Mouse (Mus musculus) adrenal gland, adult 18-20 months (tissue): ENCODE measurements around the gene Numb. TPM values are rescaled to one million over a fixed set of nuclear protein-coding genes. Genes with fewer than 3 reads are reported as not detected.

Source experiments
- DNase-seq, 2 experiments: peaks; one replicate each; pipeline ENCODE4 v3.0.0; 2021 to 2022; ENCODE audit warnings: low spot score in 2 of 2
- total RNA-seq, 2 experiments: library from RNA; stranded (reverse); gene quantifications; 1 replicate in 1 of 2; 2 replicates in 1 of 2; pipeline ENCODE4 v1.2.3; 2021

The Numb gene
- total RNA-seq, 2 experiments from 2014 or later = 51.9 to 57.5 TPM

DNA sequence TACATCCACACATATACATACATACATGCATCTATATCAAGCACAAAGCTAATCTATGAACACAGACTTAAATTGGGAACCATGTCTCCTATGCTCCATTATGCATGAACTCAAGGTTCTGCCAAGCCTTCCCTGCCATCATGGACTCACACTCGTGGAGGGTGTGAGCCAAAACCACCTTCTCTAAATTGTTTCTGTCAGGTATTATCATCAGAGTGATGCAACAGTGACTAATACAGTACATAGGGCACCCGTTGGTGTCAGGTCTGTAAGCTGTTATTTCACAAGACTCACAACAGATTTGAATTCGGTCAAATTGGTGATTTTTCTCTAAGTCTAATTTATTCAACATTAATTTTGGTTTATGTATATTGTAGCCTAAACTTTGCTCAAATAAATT, 67.5 kb downstream of the Numb start:
- DNase-seq = no peak

GRCm38 (mm10) chr12:83852512-83853213, 69.1 kb downstream of the Numb start:
- DNase-seq = no peak

DNA sequence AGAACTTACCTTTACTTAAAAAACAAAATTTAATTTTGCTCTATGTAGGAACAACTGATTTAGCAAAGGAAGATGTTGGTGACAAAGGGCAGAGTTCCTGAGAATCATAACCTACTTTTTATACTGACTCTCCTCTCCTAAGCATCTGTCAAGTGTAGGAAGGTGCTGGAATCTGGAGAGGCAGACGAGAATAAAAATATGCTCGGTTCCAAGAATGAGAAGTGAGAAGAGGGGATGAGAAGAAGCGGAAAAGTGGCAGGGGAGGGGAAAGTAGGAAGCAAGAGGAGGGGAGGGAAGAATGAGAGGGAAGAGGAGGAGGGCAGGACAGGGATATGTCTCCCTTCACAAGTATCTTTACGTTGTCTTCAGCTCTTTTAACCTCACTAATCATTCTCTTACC, 71.4 kb downstream of the Numb start:
- DNase-seq = no peak

GRCm38 (mm10) chr12:83848595-83849231, 73.0 kb downstream of the Numb start:
- DNase-seq = no peak

- DNase-seq = no peak
These were observed 73.9 kb downstream of the Numb start for GRCm38 (mm10) chr12:83847877-83848276.

DNA sequence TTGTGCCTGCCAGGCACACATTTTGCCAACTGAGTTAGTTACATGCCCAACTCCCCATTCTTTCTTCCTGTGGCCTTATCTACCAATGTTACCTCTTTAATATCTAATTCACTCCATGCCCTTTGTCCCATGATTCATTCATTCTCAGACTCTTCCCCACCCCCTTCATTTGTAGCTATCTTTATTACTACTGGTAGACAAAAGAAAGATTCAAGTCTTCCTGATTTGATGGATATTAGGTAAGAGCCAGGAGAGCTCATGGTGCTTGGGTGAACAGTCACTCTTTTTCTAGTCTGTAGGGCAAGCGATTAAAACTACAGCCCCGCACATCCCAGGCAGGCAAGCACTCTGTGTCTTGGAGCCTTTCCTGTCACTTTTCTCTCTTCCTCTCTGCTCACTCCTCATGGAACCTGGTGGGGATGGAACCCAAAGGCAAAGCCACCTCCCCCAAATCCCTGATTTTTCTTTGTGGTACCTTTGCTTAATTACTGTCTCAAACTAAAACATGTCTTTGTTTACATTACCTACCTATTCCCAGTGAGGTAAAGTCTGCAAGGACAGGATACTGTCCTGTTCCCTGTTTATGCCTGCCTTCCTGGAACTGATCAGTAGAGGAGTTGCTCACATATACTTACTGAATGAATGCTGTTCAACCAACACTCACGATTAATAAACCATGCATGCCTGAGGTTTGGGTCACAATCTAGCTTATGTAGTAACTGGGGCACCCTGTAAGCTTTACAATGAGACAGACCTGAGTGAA, 78.9 kb downstream of the Numb start:
- DNase-seq = no peak

- no peak for DNase-seq
These were observed 80.1 kb downstream of the Numb start for GRCm38 (mm10) chr12:83841409-83842190.

DNA sequence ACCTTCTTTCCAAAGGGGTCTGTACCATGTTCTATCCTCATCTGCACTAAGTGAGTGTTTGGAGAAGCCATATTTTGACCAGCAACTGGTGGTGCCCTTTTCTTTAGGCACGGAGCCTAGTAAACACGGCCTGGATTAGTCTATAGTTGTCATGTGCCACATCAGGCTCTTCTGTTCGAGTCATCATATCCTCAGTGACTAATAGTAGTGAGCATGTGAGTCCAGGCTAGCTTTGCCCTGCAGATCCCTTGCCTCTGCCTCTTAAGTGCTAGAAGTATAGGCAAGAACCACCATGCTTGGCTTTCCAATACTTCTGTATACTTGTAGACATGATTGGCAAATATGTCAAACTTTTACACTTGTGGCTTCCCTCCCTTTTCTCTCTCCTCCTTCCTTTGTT, 87.8 kb downstream of the Numb start:
- no peak for DNase-seq

GRCm38 (mm10) chr12:83830424-83830823, 91.3 kb downstream of the Numb start:
- DNase-seq = no peak

- no peak for DNase-seq
These were observed 105.1 kb downstream of the Numb start for GRCm38 (mm10) chr12:83816616-83817015.

DNA sequence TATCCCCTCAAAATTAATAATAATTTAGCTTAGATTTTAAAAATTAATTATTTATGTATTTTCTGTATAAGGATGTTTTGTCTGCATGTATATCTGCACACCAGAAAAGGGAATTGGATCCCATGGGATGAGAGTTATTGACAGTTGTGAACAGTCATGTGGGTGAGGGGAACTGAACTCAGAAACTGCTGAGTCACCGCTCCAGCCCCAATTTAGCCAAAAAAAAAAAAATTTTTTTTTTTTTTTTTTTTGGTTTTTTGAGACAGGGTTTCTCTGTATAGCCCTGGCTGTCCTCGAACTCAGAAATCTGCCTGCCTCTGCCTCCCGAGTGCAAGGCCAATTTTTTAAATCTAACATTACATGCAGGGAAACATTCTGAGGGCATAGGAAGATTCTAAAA, 109.8 kb downstream of the Numb start:
- DNase-seq = no peak

- DNase-seq = no peak
These were observed 118.1 kb downstream of the Numb start for GRCm38 (mm10) chr12:83803641-83804040.

DNA sequence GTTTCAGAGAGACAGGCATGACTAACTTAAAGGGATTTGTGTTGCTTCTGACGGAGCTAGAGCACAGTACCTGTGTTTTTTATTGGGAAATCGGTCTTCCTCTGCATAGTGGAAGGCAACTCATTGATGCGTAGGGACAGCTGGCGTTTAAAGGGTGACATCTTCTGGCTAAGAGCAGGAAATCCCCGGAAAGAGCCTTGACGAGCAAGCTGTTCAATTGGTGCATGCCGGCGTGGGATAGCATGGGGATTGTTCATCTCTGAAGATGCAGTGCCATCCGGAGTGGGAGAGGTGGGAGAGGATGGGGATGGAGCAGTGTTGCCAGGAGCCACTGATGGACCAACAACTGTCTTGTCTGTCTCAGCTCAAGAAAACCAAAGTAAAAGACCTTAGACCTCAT, 120.8 kb downstream of the Numb start:
- no peak for DNase-seq

GRCm38 (mm10) chr12:83798313-83798712, 123.4 kb downstream of the Numb start:
- DNase-seq = no peak

DNA sequence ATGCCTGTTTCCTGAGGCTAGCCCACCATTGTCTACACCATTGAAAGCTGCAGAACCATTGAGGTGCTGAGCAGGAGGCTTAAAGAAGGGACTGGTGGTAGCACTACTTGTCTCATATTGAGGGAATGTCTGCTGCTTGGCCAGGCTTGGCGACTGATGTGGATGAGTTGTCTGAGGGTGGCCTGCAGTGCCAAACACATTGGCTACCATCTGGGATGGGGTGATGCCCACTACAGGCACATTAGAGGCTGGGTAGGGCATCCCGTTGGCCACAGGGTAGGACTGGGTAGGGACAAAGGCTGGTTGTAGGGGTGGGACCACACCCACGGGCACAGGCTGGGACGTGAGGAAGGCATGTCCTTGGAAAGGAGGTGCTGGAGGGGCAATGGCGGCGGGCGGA, 126.1 kb downstream of the Numb start:
- no peak for DNase-seq

- no peak for DNase-seq
These were observed 126.7 kb downstream of the Numb start for GRCm38 (mm10) chr12:83795051-83795450.

DNA sequence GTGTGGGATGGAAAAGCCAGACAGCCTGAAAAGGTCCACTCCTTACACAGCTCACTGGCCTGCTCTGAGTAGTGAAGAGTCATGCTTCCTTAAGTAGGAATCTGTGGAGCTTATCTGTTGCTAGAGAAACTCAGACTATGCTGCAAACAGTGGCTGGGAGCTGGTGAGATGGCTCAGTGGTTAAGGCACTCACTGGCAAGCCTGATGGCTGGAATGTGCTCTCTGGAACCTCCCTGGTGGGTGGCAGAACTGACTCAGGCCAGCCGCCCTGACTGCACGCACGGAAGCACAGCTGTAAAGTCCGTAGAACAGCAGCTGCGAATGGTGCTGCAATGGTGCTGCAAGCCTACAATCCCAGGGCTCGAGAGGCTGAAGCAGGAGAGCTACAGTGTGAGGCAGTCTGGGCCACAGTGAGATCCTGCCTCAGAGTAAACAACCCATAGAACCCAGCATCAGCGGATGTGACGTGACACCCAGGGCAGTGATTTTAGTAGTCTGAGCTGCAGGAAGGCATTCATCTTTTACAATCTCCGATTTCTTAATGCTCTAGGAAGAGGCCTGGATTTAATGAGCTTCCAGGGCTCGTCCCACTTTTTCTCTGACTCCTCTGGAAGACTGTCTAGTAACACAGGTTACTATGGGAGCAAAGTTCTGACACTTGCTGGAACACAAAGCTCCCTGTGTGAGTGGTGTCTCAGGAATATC, 128.9 kb downstream of the Numb start:
- DNase-seq = no peak

- DNase-seq = no peak
These were observed 130.0 kb downstream of the Numb start for GRCm38 (mm10) chr12:83791737-83792136.

GRCm38 (mm10) chr12:83790749-83791148, 131.0 kb downstream of the Numb start:
- no peak for DNase-seq

DNA sequence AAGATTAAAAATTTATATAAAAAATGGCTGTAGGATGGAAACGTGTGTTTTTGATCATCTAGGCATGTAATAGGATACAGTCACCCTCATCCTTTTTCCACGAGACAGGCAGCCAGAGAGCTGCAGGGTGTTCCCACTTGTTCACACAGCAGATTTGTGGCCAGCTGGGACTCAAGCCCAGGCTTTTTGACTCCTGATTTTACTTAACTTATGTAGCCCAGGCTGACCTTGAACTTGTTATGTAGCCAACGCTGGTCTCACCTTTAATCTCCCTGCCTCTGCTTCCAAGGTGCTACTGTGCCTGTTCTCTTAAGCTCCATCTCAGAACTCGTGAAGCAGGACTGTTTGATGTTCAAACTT, 132.0 kb downstream of the Numb start:
- DNase-seq = no peak
